Mouse (Mus musculus) CD4-positive, CD25-positive, alpha-beta regulatory T cell, adult 2 months (primary cell): ENCODE results near the gene Zfand4.
"Not testable (repeated sequence)": the region's sequence is repeated elsewhere in the genome, so short reads cannot be mapped to it uniquely, and the experiment has no call there.

Experiments
- DNase-seq: peaks from one replicate; pipeline ENCODE4 v3.0.0-alpha.2; 2012; ENCODE audit warnings: low read depth, low spot score

Zfand4 gene

DNA sequence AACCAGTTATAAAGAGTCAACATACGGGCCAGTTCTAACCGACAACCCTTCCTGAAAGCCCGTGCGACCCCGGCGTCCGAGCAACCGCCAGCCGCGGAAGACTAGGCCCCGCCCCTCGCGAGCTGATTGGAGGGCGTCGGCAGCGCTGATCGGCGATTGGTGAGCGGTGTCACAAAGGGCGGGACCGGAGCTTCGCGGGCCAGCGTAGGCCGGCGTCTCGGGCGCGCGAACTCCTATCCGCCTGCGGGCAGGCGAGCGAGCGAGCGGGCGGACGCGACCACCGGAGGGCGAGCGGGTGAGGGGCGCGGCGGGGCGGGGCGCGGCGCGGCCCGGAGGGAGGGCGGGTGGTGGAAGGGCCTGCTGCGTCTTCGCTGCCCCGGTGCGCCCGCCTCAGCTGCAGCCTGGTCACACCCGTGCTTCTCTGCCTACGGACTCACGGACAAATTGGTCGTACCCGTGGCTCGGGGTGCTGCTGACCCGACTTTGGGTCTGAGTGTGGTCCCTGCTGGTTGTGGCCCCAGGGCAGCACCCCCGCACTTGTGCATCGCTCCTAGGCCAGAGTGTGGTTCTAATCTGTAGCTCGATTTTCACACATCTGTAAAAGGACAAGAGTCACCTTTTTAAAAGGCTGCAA, at the start of gene Zfand4:
Zfand4 (plus strand) TSS at position 205 of the 634 bp plus-strand sequence.
- peak; percentile 93 for DNase-seq

DNA sequence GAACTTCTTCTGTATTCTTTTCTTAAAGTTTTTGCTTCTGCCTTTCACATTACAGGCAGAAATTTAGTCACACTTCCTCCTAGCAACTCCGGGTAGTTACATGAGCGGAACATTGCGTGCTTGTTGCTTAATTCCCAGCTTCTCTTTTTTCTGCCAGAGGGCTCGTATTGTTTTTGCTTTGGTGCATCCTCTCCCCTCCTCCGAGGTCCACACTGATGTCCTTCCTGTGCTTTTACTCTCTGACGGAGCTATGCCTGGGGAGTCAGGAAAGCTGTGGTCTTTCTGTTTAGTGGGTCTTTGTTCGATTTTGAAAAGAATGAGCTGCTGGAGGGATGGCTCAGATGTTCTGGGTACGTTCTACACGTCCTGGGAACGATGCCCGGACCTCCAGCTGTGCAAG, 36.3 kb upstream of the Zfand4 start:
- no peak for DNase-seq

DNA sequence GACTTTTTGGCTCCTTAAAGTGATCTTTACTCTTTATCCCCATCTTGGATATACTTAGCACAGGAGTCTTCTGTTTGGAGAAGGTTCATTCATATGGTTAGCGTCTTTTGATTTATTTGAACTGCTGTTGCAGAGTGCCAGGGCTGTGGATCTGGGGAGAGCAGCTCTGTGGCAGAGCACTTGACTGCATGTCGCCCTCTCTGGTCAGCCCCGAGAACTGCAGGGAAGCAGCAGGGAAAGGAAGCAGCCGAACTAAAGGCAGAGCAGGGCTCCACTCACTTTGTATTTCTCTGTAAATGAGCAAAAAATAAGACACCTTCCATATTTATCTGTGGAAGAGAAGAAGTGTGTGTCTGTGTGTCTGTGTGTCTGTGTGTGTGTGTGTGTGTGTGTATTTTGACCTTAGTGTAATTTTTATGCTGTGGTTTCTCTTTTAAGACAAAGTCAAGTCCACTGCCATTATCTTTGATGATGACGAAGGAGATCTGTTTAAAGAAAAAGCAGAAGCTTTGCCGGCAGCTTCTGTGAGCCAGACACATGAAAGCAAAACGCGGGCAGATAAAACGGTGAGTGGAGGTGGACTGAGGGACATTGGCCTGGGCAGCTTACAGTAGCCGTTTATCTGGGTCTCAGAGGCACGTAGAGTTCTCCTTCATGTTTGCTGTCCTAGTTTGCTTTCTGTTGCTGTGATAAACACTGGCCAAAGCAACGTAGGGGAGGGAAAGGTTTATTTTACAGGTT, 35.1 kb upstream of the Zfand4 start:
- DNase-seq: peak; percentile 78

DNA sequence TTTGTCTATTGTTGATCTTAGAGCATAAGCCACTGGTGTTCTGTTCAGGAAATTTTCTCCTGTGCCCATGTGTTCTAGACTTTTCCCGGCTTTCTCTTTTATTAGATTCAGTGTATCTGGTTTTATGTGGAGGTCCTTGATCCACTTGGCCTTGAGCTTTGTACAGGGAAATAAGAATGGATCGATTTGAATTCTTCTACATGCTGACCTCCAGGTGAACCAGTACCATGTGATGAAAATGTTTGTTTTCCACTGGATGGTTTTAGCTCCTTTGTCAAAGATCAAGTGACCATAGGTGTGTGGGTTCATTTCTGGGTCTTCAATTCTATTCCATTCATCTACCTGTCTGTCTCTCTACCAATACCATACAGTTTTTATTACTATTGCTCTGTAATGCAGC, 29.2 kb upstream of the Zfand4 start:
- not testable (repeated sequence) for DNase-seq

DNA sequence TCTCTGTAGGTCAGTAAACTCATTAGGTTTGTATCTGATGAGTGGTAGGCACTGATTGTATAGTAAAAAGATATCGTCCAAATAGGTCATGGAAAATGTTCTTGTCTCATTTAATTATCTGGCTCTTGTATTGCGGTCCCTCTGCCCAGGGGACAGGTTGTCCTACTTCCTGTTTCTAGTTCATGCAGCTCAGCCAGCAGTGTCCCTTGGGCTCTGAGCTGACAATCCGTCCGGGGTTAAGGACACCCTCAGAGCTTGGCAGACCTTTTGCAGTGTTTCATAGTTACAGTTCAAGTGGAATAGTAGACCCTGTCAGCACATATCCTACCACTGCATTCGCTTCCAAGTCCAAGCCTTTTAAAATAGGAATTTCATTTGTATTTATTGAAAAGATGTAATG, 28.7 kb upstream of the Zfand4 start:
- no peak for DNase-seq

DNA sequence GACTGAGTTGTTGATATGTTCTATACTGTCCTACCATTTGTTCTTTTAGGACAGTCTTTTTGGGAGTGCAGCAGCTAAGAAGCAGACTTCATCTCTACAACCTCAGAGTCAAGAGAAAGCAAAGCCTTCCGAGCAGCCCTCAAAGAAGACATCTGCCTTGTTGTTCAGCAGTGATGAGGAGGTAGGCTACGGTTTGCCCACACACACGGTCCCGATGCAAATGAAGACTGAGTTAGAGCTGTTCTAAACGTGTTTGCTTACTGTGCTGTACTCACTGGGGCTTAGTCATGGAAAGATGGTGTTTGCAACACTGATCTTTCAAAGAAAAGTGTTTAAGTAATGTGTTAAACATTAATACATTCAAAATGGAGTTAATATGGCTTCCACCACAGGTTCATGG, 25.9 kb upstream of the Zfand4 start:
- no peak for DNase-seq

DNA sequence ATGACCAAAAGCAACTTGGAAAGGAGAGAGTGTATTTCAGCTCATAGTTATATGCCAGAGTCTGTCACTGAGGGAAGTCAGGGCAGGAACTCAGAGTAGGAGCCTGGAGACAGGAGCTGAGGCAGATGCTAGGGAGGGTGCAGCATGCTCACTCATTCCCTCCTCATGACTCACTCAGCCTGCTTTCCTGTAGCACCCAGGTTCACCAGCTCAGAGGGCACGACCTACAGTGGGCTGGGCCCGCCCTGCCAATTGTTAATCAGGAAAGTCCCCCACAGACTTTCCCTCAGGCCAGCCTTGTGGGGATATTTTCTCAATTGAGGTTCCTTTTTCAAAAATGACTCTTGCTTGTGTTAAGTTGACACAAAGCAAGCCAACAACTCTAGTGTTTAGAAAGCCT, 23.7 kb upstream of the Zfand4 start:
- DNase-seq: no peak

DNA sequence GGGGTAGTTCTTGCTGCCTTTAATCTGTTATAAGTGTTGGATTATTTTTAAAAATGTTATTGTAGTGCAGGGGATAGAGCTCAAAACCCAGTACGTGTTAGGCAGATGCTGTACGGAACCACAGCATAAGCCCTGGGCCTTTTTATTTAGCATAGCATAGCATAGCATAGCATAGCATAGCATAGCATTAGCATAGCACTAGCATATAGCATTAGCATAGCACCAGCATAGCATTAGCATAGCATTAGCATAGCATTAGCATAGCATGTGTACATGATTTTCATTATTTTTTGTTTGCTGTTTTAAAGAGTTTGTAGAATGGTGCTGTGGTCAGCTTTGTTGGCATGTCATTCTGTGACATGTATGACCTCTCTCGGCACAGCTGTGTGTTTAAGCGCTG, 4.4 kb upstream of the Zfand4 start:
- no peak for DNase-seq

DNA sequence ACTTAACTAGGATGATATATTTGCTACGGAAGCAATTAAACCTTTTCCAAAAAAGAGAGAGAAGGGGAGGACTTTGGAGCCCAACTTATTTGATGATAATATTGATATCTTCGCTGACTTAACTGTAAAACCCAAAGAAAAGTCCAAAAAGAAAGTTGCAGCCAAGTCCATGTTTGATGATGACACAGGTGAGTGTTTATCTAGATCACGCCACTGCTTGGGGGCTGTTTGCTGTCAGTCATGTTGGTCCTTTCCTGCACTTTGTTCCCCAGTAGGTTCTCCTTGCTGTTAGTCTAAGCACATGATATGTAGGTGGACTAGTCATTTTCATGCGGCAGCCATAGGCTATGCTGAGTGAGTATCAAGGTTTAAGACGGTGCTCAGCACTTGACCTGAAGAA, 3.5 kb upstream of the Zfand4 start:
- no peak for DNase-seq

DNA sequence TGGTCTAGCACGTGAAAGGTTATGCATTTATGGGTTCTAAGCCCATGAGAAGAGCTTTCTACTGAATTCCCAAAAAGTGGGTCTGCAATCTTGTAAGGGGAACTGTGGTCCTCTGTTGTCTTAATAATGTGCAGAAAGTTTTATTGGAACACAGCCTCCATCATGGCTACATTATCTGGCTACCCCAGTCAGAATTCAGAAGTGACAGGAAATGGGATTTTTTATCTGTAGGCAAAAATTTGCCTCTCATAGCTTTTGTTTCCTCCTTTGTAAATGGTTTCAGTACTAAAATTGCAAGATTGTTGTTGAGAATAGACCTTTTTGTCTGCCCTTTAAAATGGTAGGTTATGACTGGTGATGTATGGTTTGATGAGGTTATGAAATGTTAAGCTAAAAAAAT, 1.2 kb upstream of the Zfand4 start:
- DNase-seq: no peak

DNA sequence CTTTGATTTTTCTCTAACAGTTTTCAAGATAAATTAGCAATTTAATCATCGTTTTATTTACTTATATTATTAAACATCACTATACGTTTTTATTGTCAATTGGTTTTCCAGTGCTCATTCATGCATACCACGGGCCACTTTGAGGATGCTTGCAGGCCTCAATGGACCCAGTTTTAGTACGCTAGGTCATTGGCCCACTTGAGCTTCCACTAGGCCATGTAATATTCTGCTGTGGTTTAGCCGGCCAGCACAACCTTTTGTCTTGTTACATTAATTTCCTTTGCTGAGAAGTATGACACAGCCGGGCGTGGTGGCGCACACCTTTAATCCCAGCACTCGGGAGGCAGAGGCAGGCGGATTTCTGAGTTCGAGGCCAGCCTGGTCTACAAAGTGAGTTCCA, 814 bp downstream of the Zfand4 start:
- DNase-seq: no peak

DNA sequence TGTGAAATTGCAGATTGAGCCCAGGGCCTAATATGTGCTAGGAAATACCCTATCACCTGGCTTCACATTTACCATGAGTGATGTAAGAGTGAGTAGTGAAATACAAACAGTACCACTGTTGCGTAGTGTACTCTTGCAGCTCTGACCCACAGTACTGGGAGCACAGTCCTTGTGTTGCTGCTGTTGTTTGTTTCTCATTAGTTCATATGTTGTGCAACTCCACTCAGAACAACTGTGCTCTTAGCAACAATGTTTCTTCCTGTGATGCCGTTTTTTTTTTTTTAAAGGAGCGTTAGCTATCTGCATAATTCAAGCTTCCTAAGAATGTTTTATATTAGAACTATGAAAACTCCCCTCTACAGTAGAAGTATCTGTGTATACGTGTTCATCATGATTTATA, 1.6 kb downstream of the Zfand4 start:
- no peak for DNase-seq

DNA sequence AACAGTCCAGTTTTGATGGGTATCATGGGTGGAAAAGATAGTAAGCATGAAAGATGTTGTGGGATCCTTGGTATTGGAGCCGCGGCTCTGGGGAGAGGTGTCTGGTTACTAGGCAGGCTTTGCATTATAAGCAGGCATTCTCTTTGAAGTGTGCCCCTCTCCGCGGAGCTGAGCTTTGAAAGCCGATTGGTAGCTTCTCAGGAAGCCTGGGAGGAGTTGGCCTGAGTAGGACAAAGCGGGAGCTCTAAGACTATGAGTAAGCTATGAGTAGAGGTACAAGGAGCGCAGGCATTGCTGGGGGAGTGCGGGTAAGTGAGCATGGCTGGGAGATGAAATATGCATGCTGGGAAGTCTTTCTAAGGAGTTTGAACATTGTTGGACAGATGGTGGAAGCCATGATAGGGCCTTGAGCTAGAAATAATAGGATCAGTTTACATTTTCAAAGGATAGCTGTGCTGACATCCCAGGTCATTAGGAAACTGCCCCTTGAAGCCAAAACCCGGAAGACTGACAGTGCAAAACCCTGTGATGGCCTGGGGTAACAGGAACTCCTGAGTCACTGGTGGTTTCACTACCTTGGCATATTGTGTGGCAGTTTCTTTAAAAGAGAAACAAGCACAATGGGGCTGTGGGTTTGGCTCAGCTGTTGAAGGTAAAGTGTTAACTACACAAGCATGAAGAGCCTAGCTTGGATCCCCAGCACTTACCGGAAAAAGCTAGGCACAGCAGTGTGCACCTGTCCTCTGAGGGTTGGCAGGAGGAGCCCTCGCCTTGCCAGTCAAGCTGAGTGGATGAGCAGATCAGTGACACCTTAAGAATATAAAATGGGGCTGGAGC, 2.5 kb downstream of the Zfand4 start:
- peak; percentile 9 for DNase-seq

DNA sequence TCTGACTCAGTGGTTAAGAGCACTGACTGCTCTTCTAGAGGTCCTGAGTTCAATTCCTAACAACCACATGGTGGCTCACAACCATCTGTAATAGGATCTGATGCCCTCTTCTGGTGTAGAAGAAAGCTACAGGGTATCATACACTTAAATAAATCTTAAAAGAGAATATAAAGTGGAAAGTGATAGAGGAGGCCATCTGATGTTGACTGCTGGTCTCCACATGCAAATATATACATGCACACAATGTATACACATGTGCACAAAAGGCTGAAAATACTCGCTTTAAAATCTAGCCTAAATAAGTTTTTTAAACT, 3.0 kb downstream of the Zfand4 start:
- peak; percentile 9 for DNase-seq

DNA sequence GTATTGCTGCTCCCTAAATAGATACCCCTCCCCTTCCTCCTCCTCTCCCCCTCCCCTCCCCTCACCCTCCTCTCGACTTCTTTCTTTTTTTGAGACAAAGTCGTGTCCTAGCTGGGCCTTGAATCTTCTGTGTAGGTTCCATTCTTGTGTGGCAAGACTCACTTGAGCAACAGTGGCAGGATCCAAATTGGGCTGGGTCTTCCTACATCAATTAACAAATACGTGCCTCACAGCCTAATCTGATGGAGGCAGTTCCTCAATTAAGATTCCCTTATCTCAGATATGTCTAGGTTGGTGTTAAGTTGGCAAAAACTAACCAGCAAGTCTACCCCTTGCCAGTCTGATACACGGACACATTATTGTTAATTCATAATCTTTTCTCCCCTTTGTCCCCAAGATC, 11.7 kb downstream of the Zfand4 start:
- no peak for DNase-seq

DNA sequence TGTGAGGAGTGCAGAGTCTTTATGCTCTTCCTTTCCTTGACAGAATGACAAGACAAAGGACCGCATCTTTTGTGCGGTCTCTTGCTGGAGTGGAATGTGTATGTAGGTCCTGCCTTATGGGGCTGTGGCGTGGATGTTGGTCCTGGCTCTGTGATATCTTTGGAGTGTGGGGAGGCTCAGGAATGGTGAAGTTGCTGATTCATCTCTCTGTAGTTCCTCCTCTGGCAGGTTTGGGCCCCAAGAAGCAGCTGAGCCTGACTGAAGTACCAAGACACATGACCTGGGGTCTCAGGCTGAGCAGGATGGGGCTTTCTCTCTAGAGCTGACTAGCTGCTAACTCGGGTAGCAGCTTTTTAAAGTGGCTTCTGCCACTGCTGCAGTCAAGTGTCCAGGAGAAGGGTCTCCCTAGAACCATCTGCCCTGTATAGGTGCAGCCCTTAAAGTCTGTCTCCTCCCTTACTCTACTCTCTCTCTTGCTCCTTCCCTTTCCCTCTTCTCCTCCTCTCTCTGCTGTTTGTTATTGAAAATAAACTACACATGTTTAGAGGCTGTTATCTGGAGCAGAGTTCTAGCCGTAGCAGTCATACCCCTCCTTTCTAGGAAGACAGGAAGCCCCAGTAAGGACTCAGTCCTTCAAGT, 14.8 kb downstream of the Zfand4 start:
- no peak for DNase-seq

DNA sequence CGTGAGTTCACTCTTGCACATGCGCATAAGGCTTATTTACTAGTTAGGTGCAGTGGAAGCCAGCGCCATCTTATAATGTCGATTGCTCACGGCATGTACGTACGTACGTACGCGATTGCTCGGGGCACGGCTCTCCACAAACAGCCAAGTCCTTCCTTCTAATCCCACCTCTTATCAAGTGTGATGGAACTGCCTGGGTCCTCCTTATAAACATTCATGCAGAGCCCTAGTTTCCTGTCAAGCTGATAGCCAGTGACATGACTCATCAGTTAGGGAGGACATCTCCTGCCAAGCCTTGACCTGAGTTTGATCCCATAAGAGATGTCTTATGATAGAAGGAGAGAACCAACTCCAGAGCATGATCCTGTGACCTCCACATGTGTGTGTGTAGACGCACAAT, 17.0 kb downstream of the Zfand4 start:
- DNase-seq: no peak

DNA sequence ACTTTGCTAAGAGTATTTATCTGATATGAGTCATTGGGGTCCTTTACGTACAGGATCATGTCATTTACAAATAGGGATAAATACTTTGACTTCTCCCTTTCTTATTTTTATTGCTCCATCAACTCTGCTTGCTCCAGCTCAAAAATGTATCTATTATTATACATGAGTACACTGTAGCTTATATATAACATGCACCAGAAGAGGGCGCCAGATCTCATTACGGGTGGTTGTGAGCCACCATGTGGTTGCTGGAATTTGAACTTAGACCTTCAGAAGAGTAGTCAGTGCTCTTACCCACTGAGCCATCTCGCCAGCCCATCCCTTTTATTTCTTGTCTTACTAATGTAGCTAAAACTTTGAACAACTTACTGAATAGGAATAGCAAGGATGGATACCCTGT, 18.5 kb downstream of the Zfand4 start:
- DNase-seq: peak; percentile 71

DNA sequence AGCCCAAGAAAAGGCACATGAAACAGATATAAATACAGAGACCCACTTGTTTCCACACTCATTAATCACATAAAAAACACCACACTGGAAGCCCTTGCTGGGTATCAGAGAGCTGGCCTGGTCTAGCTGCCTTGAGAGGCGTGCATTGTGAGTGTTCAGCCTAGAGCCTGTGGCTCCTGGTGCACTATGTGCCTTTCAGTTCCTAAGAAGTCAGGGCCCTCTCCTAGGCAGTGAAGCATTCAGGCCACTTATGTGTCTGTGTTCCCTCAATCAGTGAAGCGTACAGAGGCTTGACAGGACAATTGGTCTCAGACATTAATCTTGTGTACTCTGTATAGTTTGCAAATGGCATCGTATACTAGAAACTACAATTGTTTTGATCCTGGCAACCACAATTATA, 19.3 kb downstream of the Zfand4 start:
- no peak for DNase-seq

DNA sequence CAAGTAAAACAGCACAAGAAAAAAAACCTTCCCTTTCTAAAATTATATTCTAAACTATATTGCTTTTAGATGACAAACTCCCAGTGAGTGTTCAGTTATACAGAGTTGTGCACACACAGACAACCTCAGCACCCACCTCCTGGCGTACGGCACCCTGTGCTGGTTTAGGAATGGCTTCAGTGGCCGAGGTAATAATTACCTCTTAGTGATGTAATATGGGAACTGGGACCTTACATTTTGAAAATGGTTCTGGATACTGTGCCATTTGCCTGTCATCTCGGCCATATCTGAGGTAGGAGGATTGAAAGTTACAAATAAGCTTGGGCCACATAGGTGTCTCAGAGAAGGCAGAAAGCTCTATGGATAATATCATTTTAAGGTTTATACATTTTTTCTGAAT, 22.3 kb downstream of the Zfand4 start:
- DNase-seq: no peak

DNA sequence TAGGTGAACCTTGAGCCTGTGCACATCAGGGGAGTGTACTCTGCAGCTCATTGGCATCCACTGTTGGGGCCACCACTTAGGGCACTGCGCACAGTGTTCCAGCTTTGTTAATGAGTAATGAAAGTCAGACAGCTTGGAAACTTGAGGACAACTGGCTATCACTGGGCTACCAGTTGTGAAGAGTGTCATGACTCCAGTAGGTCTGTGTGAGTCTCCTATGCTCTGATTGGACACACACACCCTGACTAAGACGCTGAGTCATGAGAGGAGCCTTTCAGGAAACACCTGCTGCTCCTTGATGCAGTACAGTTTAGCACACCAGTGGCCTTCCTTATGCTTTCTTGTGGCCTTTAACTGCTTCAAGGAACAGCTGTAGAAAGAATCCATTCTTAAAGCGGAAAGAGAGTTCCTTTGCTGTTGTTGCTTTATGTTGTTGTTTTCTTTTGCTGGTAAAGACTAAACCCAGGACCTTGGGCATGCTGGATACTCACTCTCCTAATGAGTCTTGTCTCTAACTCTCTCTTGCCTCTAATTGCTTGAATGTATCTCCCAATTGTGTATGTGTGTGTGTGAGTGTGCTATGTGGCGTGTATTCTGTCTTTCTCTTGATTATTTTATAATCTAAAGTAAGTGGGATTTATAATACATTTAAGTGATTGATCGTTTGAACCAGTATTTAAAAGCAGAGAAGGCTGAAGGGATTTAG, 23.0 kb downstream of the Zfand4 start:
- no peak for DNase-seq

DNA sequence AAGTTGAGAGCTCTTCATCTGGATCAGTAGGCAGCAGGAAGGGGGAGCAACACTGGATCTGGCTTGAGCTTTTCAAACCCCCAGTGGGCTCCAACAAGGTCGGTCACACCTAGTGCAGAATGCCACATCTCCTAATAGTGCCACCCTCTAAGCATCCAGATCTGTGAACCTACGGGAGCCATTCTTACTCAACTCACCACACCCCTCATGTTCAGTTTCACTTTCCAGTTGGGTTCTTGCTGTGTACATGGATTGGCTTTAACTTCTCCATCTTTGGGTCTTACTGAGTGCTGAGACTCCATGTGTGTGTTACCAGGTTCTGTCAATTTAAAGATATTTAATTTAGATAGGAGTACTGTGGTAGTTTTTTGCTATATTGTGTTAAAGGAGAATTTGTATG, 47.4 kb downstream of the Zfand4 start:
- DNase-seq: no peak
